Mouse (Mus musculus) ES-Bruce4 (cell line): Measurements from ENCODE around the gene Grin1. TPM values are rescaled to one million over a fixed set of nuclear protein-coding genes. Genes with fewer than 3 reads are reported as not detected.

Source experiments
- H3K27ac ChIP-seq: 2 replicates; pipeline ENCODE4 v1.5.1; 2012; ENCODE audit warnings: low read length, inconsistent platforms; ENCODE audit not compliant: insufficient read depth
- H3K27me3 ChIP-seq: 2 replicates; pipeline ENCODE4 v1.6.1; 2012; ENCODE audit warnings: mild to moderate bottlenecking, low read length, inconsistent platforms; ENCODE audit not compliant: control insufficient read depth, poor library complexity, insufficient read depth, severe bottlenecking
- H3K36me3 ChIP-seq: 2 replicates; pipeline ENCODE4 v1.6.1; 2012; ENCODE audit warnings: inconsistent platforms, mild to moderate bottlenecking, low read length, moderate library complexity; ENCODE audit not compliant: control insufficient read depth, poor library complexity, insufficient read depth, severe bottlenecking
- H3K4me1 ChIP-seq: one replicate; pipeline ENCODE4 v1.8.1; 2011; ENCODE audit warnings: low read length; ENCODE audit not compliant: control insufficient read depth, insufficient read depth
- H3K4me3 ChIP-seq: 2 replicates; pipeline ENCODE4 v1.5.1; 2011; ENCODE audit warnings: low read depth, mild to moderate bottlenecking, low read length
- H3K9ac ChIP-seq: 2 replicates; pipeline ENCODE4 v1.6.1; 2012; ENCODE audit warnings: low read depth, mild to moderate bottlenecking, inconsistent platforms; ENCODE audit not compliant: poor library complexity, severe bottlenecking
- H3K9me3 ChIP-seq: replicated peaks from 2 replicates; pipeline ENCODE4 v1.6.1; 2012; ENCODE audit warnings: mild to moderate bottlenecking, low read length, inconsistent platforms; ENCODE audit not compliant: control insufficient read depth, poor library complexity, insufficient read depth, severe bottlenecking
- CTCF ChIP-seq: IDR thresholded peaks from one replicate; pipeline ENCODE4 v1.8.1; 2011; ENCODE audit warnings: low read depth, low read length
- EP300 ChIP-seq: IDR thresholded peaks from 2 replicates; pipeline ENCODE4 v1.6.1; 2011; ENCODE audit warnings: low read depth, low read length; ENCODE audit not compliant: insufficient read depth
- POLR2A ChIP-seq: IDR thresholded peaks from one replicate; pipeline ENCODE4 v1.8.1; 2011; ENCODE audit warnings: low read length; ENCODE audit not compliant: insufficient read depth
- polyA plus RNA-seq: library from polyadenylated mRNA; stranded (reverse); fragments of >200 nt; gene quantifications from 2 replicates; pipeline ENCODE4 v1.2.4, GENCODE M21; 2011; ENCODE audit warnings: low read depth; ENCODE audit not compliant: missing spikeins, insufficient read depth, insufficient read length

Grin1 gene
- polyA plus RNA-seq, 1 experiment = 4.2 TPM

DNA sequence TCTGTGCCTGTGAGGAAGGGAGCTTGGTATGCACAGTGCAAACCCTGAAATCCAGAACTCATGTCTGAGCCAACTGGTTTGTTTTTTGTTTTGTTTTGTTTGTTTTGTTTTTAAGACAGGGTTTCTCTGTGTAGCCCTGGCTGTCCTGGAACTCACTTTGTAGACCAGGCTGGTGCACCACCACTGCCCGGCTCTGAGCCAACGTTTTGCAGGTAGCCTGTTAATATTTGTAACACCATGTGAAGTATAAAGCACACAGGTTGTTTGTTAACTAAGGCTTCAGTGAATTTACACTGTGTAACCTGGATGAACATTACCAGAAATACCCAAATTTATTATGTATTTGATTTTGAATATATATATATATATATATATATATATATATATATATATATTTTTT lies 7.0 kb upstream of the Grin1 start:
- no peaks in the 10 kb centered on the region for H3K36me3 ChIP-seq
- no peaks in the 10 kb centered on the region for H3K27me3 ChIP-seq

DNA sequence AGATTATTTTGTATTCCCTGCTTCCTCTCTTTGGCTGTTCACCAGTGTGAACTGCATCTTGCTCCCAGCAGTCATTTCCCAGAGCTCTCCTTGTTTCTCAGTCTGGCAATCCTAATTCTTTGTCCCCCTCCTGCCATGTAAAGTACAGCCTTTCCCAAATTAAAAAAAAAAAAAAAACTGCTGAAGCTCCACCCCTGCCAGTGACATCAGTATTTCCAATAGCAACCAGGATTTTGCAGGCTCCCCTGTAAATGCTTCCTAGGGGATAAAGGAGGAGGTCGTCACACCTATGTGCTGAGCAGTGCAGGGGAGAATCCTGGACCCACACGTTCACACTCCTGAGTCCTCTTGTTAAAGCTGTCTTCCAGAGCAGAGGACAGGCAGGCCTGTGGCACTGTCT lies 1.1 kb upstream of the Grin1 start:
- Histone ChIP-seq H3K9ac (no peak overlapping the region), H3K4me1 (no peaks in the 10 kb centered on the region), H3K27me3 (no peaks in the 10 kb centered on the region), H3K27ac (no peak overlapping the region), H3K36me3 (no peaks in the 10 kb centered on the region), H3K9me3 (no peaks in the 10 kb centered on the region), H3K4me3 (no peak overlapping the region)
- no peak for TF ChIP-seq CTCF
- no peak for TF ChIP-seq EP300
- TF ChIP-seq POLR2A = no peak

More for the DNA sequence above, 7.0 kb upstream of the Grin1 start:
- no peak overlapping the region for H3K4me3 ChIP-seq
- H3K27ac ChIP-seq = no peak overlapping the region
- H3K9ac ChIP-seq = no peak overlapping the region
- no peaks in the 10 kb centered on the region for H3K4me1 ChIP-seq
- H3K9me3 ChIP-seq = no peaks in the 10 kb centered on the region
- no peak for TF ChIP-seq POLR2A
- no peak for TF ChIP-seq CTCF
- no peak for TF ChIP-seq EP300

DNA sequence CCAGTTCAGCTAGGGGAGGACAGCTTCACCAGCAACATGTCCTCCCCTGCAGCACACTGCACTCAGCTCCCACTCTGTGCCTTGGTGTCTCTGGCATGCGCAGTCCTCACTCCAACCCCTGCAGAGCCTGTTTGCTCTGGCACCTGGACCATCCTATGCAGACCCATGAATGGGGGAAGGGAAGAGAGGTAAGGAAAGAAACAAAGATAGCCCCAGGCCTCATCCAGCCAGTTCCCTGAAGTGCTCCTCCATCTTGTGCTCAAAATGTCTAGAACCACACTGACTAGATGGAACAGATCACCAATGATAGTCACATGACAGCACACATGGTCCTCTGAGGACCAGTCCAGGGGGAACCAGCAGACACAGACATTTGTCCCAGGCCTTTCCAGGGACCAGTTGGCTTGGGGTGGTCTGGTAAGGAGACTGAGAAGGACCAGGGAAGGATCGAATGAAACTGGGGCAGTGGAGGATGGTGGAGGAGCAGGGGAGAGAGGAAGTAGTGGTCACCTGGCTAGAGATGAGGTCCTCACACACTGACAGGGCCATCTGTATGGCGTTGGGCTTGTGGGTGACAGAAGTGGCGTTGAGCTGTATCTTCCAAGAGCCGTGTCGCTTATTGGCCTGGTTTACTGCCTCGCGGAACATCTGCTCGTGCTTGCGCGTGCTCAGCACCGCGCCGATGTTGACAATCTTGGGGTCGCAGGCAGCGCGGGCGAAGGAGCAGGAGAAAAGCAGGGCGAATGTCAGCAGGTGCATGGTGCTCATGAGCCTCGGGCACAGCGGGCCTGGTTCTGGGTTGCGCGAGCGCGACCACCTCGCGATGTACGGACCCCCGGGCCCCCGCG lies 644 bp downstream of the Grin1 start:
- H3K27ac ChIP-seq = no peak overlapping the region
- H3K36me3 ChIP-seq = no peaks in the 10 kb centered on the region
- H3K9me3 ChIP-seq = no peaks in the 10 kb centered on the region
- no peak overlapping the region for H3K9ac ChIP-seq
- TF ChIP-seq CTCF (no peak), POLR2A (no peak), EP300 (no peak)
- no peaks in the 10 kb centered on the region for H3K27me3 ChIP-seq
- no peaks in the 10 kb centered on the region for H3K4me1 ChIP-seq
- H3K4me3 ChIP-seq = peak overlapping the region; percentile 48

DNA sequence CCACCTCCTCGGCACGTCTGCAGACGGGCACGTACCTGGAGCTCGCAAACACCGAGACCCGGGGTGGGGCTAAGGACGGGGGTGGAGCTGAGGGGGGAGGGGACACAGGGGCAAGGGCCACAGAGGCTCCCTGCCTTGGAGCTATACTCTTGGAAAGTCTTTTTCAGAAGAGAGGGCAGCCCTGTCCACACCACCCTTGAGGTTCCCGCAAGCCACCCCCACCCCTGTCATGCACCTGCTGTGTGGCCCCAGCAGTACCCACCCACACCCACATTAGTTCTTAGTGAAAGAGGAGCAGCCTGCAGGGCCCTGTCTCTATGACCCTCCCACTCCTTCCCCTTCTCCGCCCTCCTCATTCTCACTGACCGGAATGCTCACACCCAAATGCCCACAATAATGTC lies 7.5 kb downstream of the Grin1 start:
- Histone ChIP-seq H3K4me1 (no peaks in the 10 kb centered on the region), H3K27ac (no peak overlapping the region), H3K36me3 (no peaks in the 10 kb centered on the region), H3K9me3 (no peaks in the 10 kb centered on the region), H3K4me3 (peak overlapping the region; percentile 90), H3K27me3 (no peaks in the 10 kb centered on the region), H3K9ac (0 out of 2 replicates have a peak overlapping the region, but pooled peaks have one; percentile 39)
- TF ChIP-seq EP300 (peak; percentile 56; the same call in 1 of the 2 replicates), POLR2A (no peak)

DNA sequence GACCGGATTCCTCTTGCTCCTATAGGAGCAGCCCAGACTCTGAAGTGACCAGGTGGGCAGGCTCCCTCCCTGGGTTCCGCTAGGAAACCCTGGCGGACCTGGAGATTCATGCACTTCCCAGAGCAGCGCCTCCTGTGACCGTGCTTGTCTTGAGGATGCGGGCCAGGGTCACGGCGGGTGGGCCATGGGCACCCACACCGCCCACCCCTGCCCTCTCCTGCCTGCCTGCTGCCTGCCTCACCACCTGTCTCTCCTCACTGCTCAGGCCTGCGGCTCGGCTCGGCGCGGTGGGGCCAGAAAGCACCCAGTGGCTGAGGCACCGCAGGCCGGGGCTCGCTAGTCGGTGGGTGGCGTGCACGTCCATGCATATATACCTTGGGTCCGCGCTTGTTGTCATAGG lies 8.0 kb downstream of the Grin1 start:
- no peaks in the 10 kb centered on the region for H3K36me3 ChIP-seq
- no peaks in the 10 kb centered on the region for H3K4me1 ChIP-seq
- peak overlapping the region; percentile 39 for H3K9ac ChIP-seq
- no peaks in the 10 kb centered on the region for H3K27me3 ChIP-seq
- H3K27ac ChIP-seq = no peak overlapping the region
- peak overlapping the region; percentile 90 for H3K4me3 ChIP-seq
- no peaks in the 10 kb centered on the region for H3K9me3 ChIP-seq
- TF ChIP-seq POLR2A (no peak), CTCF (no peak), EP300 (no peak)

DNA sequence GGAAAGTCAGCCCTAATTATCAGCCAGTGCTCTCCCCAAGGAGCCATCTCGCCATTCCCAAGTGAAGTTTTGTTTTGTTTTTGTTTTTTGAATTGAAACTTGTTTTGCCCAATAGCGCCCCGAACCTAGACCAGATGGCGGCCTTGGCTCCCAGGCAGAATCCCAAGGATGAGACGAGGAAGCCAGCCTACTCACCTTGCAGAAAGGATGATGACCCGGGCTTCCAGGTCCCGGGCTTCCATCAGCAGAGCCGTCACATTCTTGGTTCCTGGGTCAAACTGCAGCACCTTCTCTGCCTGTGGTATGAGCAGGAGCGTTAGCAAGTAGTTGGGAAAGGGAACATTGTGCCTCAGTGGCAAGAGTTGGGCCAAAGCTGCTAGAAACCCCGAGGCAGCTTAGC lies 8.8 kb downstream of the Grin1 start:
- TF ChIP-seq POLR2A = no peak
- TF ChIP-seq EP300 = no peak
- no peak for TF ChIP-seq CTCF
- Histone ChIP-seq H3K36me3 (no peaks in the 10 kb centered on the region), H3K4me1 (no peaks in the 10 kb centered on the region), H3K27me3 (no peaks in the 10 kb centered on the region), H3K9ac (no peak overlapping the region), H3K4me3 (peak overlapping the region; percentile 51), H3K9me3 (no peaks in the 10 kb centered on the region), H3K27ac (no peak overlapping the region)
